Mouse (Mus musculus): ENCODE results near the gene Rbms1.

Gene Rbms1

DNA sequence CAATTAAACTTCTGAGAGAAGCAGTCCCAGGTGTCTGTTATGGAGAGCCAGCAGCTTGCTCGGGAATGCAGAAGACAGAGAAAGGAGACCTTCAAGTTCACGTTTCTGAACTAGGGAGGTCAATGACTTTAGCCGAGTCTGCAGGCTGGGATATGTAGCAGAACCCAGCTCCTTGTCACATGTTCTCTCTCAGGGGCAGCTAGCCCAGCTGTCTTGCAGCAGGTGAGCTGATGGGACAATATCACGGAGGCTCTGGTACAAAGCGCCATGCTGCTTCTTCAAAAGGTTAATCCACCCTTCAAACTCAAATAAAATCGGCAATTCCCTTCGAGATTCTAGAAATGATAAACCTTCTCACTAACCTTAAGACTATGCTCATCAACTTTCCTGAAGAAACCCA, 158.2 kb downstream of the Rbms1 start:
- DNase-seq, result no peak

DNA sequence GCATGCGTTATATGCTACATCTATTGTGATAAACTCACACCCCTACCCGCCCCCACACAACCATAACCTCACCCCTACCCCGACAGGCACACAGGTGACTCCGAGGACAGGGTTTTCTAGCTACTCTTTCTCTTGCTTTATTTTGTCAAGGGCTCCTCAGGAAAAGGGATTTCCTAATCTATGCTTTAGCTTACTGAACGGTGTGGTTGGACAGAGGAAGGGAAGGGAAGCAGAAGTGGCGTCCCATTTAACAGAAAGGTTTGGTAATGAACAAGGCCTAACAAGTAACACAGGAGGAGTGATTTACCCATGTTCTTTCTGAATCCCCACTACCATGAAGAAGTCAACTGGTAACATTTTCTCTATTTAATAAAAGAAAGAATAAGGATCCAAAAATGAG, 159.6 kb downstream of the Rbms1 start:
- no peak for DNase-seq

DNA sequence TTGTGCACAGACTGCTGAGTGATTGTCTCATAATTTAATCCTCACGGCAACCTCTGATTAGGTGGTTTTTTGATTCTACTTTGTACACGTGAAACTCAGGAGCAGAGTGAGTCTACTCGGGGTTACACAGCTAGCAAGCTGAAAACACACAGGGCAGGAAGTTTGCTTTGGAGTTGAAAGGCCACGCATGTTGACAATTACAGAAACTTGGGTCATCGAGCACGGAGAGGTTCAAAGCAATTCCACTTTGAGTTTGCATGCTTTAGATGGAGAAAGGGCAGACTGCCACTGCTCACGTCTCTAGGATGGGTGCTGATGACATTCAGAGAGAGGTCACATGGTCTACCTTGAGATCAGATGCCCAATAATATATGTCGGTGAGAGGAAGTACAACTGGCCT, 160.2 kb downstream of the Rbms1 start:
- DNase-seq, result no peak

DNA sequence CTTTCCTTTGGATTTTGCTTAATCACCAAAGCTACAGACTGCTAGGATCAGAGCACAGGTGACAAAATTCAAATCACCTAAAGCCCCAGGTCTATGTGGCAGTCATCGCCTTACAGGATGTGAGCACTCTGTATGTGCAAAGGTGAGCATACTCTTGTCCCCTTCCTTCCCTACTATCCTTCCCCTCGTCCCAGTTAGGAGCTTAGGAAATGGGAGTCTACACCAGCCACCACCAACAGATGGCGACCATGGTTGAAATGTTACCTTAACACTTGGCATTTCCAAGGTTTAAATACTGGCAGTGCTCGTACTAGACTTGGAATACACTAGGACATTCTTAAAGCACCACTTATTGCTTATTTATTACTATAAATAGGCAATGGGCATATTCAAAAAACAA, 160.8 kb downstream of the Rbms1 start:
- DNase-seq, result peak; percentile 65

DNA sequence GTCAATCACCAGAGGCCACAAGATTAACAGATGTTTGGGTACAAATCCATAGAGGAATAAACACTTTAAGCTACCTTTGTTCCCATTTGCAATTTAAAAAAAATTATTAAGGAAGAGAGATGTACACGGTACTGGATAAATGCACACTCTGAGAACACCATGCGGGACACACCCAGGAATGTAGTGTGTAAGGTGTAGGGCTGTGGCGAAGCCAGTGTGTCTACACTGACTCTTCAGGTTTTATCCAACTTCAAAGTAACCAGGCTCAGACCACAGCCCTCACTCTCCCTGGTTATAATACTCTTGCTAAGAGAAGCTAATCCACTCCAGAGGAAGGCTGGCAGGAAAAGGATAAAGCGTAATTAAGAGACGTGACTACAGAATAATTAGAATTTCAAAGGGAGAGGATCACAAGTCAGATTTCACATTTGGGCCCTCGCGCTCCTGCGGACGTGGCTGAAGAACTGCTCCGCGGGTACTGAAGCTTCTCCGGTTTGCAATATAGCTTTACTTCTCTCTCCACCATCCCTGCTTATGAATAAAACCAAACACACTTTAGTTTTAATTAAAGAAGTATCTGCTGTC, 161.3 kb downstream of the Rbms1 start:
- no peak for DNase-seq

DNA sequence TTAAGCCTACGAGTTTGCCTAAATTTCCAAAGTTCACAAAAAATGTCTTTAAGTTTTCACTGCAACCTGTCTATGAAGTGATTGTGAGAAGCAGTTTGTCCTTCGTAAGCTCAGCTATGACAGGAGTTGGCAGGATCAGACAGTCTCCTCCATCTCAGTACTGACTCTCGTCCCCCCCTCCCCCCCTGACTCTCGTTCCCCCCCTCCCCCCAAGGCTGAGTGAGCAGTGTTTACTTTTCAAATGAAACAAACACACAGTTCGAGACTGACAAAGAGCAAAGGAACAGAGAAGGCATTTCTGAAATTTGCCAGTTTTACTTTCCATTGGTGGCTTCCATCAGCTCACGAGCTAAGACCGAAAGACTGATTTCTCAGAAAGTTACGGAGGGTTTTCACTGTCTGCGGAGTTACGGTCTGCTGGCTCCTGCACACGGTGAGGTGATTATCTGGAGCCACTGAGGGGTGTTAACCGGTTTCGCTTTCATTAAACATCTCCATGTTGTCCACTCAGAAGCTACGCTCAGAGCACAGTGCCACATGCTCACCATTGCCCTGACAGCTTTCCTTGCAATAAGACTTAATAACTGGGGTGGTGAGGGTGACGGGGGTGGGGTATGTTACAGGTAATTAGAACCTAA, 162.0 kb downstream of the Rbms1 start:
- DNase-seq, result no peak

DNA sequence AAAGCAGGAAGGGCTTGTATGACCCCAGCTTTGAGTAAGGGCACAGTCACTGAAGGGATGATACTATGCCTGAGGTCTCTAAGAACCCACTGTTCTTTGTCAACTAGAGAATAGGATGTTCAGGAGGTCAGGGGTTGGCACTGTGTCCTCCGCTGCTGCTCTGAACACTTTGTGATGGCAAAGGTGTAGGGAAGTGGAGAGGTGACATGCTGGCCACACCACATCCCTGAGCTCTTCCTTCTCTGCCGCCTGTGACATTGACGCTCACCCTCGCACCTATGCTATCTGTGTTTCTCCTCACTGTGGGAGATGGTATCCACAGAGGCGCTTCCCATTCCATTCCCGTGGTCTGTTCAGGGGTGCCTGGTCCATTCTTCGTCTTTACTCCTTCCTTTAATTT, 163.2 kb downstream of the Rbms1 start:
- DNase-seq, result no peak

DNA sequence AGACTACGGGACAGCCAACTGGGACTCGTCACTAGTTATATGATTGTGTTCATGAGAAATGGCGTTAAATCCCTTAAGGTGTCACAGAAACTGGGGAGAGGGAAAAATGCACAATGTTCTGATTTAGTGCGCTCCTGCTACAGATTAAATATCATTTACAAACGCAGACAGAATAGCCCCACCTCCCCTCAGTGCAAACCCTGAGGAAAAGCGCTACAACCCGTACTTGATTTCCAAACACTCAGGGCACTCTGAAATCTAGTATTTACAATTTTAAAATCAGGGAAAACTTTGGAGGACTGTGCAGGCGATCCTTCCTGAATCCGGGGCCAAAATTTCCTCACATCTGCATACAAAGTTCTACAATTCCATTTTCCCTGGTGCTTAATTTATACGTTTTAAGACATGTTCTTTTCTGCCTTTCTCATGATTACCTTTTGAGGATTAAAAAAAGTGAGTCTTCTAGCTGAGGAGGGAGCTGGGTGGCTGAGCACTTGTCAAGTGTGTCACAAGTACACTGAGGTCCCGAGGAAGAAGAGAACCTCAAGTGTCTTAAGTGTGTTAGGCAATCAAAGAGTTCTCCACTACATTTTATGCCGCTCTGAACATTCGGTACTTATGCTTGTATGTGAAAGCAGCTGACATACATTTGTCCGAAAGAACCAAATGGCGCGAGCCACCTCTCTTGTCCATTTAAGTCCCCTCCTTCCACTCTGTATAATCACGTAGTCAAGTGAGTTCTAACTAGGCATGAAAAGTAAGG, 164.0 kb downstream of the Rbms1 start:
- DNase-seq, result no peak

DNA sequence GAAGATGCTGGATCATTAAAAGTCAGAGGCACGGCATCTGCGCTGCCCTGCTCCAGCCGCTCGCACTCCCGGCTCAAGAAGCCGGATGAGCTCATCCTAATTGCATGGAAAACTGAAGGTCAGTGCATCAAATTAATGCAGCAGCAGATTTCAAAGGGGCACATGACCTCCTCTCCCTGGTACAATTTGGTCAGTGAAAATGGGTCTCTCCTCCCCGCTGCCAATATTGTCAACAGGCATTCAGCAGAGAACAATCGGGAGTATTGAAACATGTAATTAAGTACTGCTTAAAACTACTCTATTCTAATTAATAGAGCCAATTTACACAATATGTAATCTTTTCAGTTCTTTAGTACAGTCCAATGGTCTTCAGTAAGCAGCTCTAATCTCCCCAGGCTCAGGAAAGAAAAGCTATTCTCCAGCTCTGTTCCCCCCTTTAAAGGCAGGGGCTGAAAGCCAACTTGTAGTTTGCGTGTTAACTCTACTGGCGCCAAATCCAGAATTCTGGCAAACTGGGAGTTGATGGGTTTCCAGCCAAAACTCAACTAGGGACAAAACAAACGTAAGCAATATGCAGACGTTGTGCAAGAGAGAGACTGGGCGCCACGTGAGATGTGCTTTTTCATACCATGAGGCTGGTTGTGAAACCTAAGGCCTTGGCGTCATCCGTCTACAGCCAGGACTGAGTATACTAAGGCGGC, 165.9 kb downstream of the Rbms1 start:
- peak; percentile 76 for DNase-seq

DNA sequence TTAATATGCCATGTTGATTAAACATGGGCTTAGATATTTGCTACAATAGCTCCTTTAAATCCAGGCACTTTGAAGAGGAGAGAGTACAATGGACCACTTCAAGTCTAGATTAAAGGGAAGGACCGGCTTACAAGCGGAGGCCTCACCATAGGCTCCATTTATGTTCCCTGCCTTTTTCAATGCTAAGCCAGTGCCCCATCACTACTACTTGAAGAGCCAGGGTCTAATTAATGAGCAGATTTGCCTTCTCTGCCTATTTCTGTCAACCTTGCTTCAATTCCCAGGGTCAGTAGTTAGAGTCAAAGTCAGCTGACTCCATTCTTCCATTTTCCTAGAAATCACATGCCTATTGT, 166.4 kb downstream of the Rbms1 start:
- no peak for DNase-seq

DNA sequence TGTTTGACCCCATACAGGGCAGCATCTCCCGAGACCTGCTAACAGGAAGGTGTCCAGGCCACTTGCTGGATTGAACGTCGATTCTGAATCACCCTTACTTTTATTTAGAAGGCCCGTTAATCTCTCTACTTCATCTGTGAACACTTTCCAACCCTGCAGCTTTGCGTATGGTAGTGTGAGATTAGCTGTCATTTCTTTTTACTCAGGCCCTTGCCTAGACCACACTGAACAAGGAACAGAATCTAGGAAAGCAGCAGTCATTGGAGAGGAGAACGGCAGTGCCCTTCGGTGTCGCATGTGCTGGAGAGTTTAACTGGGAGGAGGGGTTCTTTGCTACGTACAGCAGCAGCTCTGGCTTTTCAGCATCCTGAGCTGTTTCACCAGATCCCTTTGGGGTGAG, 167.1 kb downstream of the Rbms1 start:
- DNase-seq, result no peak

DNA sequence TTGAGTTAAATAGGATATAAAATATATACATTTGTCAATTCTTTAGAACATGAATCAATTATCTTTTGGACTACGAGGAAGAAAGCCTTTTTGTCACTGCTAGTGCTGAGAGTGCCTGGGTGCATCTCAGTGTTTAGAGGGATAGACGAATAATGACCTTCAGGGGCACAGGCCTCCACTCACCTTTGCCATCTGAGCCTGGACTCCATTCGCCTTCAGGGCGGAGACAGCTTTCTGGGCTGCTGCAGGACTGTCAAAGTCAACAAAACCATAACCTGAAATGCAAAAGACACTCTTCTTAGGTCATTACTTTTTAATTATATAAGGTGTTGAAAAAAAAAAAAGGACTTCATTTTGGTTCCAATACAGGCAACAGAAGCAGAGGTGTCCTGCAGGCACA, 170.5 kb downstream of the Rbms1 start:
- no peak for DNase-seq

DNA sequence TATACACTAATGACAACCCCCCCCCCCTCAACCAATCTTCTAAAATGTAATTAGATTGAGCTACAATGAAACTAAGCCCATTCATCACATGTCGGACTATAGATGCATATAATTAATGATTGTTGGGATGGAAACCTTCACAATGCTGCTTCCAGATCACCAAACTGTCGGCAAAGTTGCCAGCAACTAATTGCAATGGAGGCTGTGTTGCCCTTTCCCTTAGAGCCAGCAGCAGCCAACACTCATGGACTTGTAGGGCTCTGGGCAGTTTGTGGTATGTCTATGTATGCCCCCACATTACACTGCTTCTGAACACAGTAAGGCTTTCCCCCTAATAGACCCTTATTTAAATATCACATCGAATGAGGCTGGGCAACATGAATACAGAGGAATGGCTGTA, 173.9 kb downstream of the Rbms1 start:
- no peak for DNase-seq

DNA sequence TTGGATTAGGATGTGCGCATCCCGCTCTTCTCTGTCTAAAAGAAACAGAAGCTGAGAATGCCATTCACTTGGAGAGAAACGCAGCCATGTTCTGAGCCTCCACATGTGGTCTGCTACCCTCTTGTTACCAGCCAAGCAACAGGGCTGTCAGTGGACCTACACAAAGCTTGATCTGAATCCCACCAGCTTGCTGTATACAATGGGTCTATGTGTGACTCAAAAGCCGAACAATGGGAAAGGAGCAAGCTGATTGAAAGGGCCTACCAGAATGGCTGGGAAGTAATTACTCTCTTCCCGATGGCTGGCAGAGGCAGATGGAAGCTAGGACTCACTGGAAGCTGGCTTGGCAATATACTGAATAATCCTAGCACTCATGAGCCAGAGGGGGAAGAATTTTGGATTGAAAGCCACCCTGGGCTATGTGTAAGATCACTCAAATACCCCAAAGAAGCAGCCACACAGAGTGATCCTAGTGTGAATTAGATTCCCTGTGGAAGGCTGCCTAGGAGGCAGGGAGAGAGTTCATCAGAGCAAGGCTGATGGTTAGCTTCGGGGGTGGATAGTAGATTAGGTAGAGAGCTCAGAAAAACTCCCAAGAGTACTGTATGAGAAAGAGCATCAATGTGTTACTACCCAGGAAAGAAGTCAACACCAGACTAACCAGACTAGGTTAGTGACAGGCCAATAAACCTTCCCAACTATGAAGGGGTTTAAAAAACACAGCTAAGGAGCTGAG, 174.7 kb downstream of the Rbms1 start:
- no peak for DNase-seq

DNA sequence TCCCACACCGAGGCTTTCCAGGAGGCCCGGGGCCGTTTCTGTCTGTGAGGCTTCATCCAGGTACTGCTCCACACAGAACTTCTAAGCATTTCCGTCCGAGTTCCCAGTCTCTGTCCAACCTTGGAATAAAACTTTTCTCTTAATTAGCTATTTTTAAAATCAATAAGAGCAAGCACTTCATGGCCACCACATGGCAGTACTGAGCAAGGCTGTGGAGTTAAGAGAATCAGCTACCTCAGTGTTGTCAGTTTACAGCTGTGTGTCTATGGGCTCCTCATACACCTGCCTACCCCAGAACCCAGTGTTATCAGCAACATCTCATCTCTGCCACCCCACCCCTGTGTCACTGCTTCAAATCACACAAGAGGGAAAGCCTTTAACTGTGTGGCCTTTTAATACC, 175.9 kb downstream of the Rbms1 start:
- DNase-seq, result no peak

DNA sequence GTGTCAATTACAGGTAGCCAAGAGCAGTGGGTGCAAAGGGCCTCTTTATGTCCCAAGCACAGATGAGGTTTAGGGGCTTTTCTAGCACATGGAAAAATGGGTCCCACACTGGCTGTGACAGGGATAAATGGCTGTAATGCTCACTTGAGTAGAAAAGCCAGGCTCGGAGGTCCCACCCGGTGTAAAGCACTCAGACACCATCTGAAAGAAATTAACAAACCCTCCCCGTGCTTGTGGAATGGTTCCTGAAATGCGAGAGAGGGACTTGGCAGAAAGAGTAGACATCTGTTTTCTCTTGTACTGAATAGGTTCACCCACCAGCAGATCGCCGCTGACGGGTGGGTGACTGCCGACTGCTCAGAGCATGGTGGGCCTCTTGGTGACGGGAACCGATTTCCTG, 176.7 kb downstream of the Rbms1 start:
- DNase-seq, result no peak

DNA sequence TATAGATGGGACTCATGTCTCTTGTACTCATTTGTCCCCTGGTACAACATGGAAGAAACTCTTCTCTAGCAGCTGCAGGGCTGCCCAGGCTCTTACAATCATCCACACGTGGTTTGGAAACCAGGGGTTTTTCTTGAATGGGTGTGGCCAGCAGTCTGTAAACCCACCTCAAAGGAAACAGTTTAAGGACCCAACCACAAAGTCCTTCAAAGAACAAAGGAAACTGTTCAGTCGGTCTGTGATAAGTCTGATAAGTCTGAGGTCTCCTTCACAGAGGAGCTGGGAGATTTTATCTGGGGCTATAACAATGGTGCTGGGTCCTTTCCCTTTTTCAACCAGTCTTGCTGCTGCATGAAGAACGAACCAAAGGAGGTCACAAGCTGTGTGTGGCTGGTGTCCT, 188.5 kb downstream of the Rbms1 start:
- no peak for DNase-seq

DNA sequence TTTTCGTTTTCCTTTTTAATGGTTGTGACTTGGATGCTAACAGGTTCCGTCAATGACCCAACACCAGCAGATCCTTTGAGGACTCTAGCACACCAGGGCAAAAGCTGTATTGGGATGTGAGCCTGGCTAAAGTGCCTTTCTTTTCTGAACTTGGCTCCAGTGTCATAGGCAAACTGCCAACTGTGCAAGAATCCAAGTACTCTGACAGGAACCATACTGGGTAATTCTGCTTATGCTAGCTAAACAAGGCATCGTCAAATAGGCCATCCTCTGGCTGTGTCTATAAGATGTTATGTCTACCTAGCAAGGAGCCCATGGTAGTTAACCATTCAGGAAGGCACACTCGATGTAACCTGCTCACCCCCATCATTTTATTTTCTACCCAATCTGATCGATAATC, 189.4 kb downstream of the Rbms1 start:
- peak; percentile 78 for DNase-seq

DNA sequence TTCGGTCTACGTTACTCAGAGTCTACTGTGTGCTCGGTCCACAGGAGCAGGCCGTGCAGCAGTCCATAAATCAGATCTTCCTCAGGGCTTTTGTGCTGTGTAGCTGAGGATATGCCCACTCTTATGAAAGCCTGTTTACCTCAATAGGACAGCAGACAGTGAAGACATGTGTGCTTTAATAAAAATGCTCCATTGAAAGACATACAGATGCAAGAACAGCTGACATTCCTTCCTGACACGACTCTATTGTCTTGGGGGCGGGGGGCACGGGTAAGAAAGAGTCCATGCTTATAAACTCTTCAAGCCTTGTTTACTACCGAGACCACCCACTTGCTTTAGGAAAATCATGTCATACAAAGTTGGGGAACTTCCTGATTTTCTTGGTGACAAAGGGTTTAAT, 196.6 kb downstream of the Rbms1 start:
- no peak for DNase-seq

DNA sequence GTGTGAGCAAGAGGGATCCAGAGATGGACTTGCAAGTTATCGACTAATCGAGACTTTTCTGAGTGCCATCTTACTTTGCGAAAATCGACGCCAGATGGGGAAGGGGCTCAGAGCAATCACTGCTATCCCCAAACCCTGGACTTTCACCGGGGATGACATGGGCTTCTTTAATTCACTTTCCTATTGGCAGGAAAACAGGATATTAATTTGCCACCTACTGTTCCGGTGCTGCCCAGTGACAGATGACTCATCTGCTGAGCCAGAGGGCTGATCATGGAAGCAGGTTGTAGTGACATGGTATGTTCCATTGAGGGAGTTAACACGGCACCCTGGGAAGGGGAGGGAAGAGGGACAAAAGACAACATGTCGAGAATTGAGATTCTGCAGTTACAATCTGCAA, 206.8 kb downstream of the Rbms1 start:
- DNase-seq, result no peak

DNA sequence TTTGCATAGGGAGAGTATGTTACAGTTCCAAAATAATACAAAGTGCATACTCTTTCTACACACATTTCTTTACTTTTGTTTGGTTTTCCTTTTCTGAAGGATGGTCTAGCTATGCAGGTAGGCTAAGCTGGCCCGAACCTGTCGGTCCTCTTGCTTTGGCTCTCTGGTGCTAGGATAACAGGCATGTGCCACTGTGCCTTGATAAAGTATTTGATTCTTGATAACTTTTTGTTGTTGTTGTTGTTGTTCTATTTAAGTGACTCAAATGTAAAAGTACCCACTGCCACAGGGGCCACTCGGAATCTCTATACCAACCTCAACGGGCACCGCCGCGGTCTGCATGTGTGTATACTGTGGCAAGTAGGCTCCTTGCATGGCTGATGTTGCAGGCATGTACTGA, 207.9 kb downstream of the Rbms1 start:
- no peak for DNase-seq

DNA sequence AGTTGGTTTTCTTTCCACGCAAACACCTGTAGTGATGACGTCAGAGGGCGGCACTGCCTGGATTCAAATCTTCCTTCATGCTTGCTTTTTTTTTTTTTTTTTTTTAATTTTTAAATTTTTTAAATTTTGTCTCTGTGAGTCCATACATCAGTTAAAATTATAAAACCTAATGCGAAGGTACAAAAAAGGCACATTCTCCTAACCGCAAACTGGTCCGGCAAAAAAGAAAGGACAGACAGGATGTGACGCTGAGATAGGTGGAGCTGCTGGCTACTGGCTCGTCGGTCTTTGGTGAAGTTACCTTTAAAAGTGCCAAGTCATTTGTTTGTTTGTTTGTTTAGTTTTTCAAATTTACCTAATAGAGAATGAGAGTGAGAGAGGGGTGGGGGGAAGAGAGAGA, 211.7 kb downstream of the Rbms1 start:
- no peak for DNase-seq

DNA sequence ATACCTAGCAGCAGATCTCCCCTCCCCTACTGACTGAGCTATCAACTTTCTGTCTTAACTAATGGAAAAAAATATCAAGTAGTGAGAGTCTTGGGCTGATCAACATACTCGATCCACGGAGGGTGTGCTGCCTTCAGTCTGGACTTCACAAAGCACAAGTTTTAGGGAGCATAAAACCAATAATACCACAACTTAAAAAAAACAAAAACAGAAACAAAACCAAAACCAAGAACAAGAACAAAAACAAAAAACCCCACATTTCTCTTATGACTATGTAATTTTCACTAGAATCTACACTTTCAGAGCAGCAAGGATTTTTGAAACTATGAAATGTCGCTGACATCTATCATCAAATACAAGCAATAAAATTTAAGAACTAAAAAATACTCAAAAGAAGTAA, 212.4 kb downstream of the Rbms1 start:
- DNase-seq, result no peak
